Mouse (Mus musculus) monocyte, adult 5-6 weeks (primary cell): ENCODE data around the gene Iqsec1. TPM values are rescaled to one million over a fixed set of nuclear protein-coding genes. Genes with fewer than 3 reads are reported as not detected.
"Not testable (repeated sequence)": the region's sequence is repeated elsewhere in the genome, so short reads cannot be mapped to it uniquely, and the experiment has no call there.

Experiments used
- ATAC-seq: fragments of 153-309, 156-312 bp; replicated peaks from 2 replicates; pipeline ENCODE4 v1.8.0; 2017; ENCODE audit warnings: mild to moderate bottlenecking; ENCODE audit not compliant: low TSS enrichment, insufficient number of reproducible peaks, severe bottlenecking, poor library complexity, low FRiP score
- total RNA-seq: library from RNA; stranded (forward); fragments of 200-1000, 200-491, 200-594 nt; gene quantifications from 3 replicates; pipeline ENCODE4 v1.2.3, GENCODE M21; 2017

The Iqsec1 gene
- total RNA-seq, 1 experiment from 2014 or later, result 25.0 TPM

GRCm38 (mm10) chr6:90663736-90664135 is 324.7 kb downstream of the Iqsec1 start:
- no peak for ATAC-seq

- no peak for ATAC-seq
Measured at GRCm38 (mm10) chr6:90662148-90662547, 326.3 kb downstream of the Iqsec1 start.

- no peak for ATAC-seq
Measured at GRCm38 (mm10) chr6:90661029-90661399, 327.5 kb downstream of the Iqsec1 start.

GRCm38 (mm10) chr6:90660398-90661028 is 328.0 kb downstream of the Iqsec1 start:
- no peak for ATAC-seq

GRCm38 (mm10) chr6:90659913-90660312 is 328.6 kb downstream of the Iqsec1 start:
- no peak for ATAC-seq

GRCm38 (mm10) chr6:90656344-90656850 is 332.1 kb downstream of the Iqsec1 start:
- not testable (repeated sequence) for ATAC-seq

- no peak for ATAC-seq
Measured at GRCm38 (mm10) chr6:90653736-90654135, 334.7 kb downstream of the Iqsec1 start.

GRCm38 (mm10) chr6:90650634-90651033 is 337.9 kb downstream of the Iqsec1 start:
- no peak for ATAC-seq

GRCm38 (mm10) chr6:90649279-90649678 is 339.2 kb downstream of the Iqsec1 start:
- ATAC-seq, result no peak

- ATAC-seq, result no peak
Measured at GRCm38 (mm10) chr6:90648391-90648790, 340.1 kb downstream of the Iqsec1 start.

- no peak for ATAC-seq
Measured at GRCm38 (mm10) chr6:90644965-90645364, 343.5 kb downstream of the Iqsec1 start.

- ATAC-seq, result no peak
Measured at GRCm38 (mm10) chr6:90643057-90643456, 345.4 kb downstream of the Iqsec1 start.

- no peak for ATAC-seq
Measured at GRCm38 (mm10) chr6:90635611-90636010, 352.9 kb downstream of the Iqsec1 start.

GRCm38 (mm10) chr6:90635081-90635480 is 353.4 kb downstream of the Iqsec1 start:
- ATAC-seq, result no peak

- ATAC-seq, result not testable (repeated sequence)
Measured at GRCm38 (mm10) chr6:90632526-90632925, 356.0 kb downstream of the Iqsec1 start.

- ATAC-seq, result no peak
Measured at GRCm38 (mm10) chr6:90630427-90630826, 358.1 kb downstream of the Iqsec1 start.

- no peak for ATAC-seq
Measured at GRCm38 (mm10) chr6:90629506-90629905, 359.0 kb downstream of the Iqsec1 start.

GRCm38 (mm10) chr6:90627556-90627955 is 360.9 kb downstream of the Iqsec1 start:
- no peak for ATAC-seq

GRCm38 (mm10) chr6:90625207-90625994 is 363.1 kb downstream of the Iqsec1 start:
- ATAC-seq, result no peak

- ATAC-seq, result no peak
Measured at GRCm38 (mm10) chr6:90624733-90625132, 363.8 kb downstream of the Iqsec1 start.
